Mouse (Mus musculus) megakaryocyte, embryonic 14.5 days (primary cell): ENCODE measurements around the gene Plcb2. TPM values are rescaled to one million over a fixed set of nuclear protein-coding genes. Genes with fewer than 3 reads are reported as not detected.

Experiments
- H3K27me3 ChIP-seq: replicated peaks from 2 replicates; pipeline ENCODE3; 2012; ENCODE audit warnings: inconsistent platforms
- H3K36me3 ChIP-seq: replicated peaks from 2 replicates; pipeline ENCODE3; 2012; ENCODE audit warnings: low read length, inconsistent platforms, mixed read lengths
- H3K4me1 ChIP-seq: 2 replicates; pipeline ENCODE4 v1.6.1; 2012; ENCODE audit warnings: inconsistent platforms
- H3K4me3 ChIP-seq: replicated peaks from 2 replicates; pipeline ENCODE3; 2012; ENCODE audit warnings: moderate library complexity, mild to moderate bottlenecking, inconsistent platforms
- H3K9me3 ChIP-seq: 2 replicates; pipeline ENCODE4 v1.6.1; 2012; ENCODE audit warnings: inconsistent platforms
- FLI1 ChIP-seq: IDR thresholded peaks from 2 replicates; pipeline ENCODE4 v1.6.1; 2012; ENCODE audit warnings: low read length, inconsistent platforms, mixed read lengths
- GATA1 ChIP-seq: IDR thresholded peaks from 3 replicates; pipeline ENCODE4 v1.6.1; 2012; ENCODE audit warnings: mixed read lengths, low read length, inconsistent platforms, borderline replicate concordance
- polyA plus RNA-seq: library from polyadenylated mRNA; stranded (reverse); fragments of >175 nt; gene quantifications from 2 replicates; pipeline ENCODE4 v1.2.3, GENCODE M21; 2012; ENCODE audit warnings: low replicate concordance; ENCODE audit not compliant: insufficient read depth

Gene Plcb2
- polyA plus RNA-seq, 1 experiment = 25.8 TPM

- peaks cover 89% of the 10 kb centered on the region for H3K4me1 ChIP-seq
- TF ChIP-seq GATA1 = no peak
- no peak for TF ChIP-seq FLI1
- H3K9me3 ChIP-seq = no peaks in the 10 kb centered on the region
- peaks cover 21% of the 10 kb centered on the region for H3K36me3 ChIP-seq
- H3K4me3 ChIP-seq = peak overlapping the region; percentile 95
- peaks cover 64% of the 10 kb centered on the region for H3K27me3 ChIP-seq
Measured at GRCm38 (mm10) chr2:118702883-118703761, 25.1 kb downstream of the Plcb2 start.

- peaks cover 14% of the 10 kb centered on the region for H3K36me3 ChIP-seq
- peaks cover 87% of the 10 kb centered on the region for H3K4me1 ChIP-seq
- TF ChIP-seq FLI1 = no peak
- TF ChIP-seq GATA1 = no peak
- H3K9me3 ChIP-seq = no peaks in the 10 kb centered on the region
- H3K27me3 ChIP-seq = peaks cover 70% of the 10 kb centered on the region
- peak overlapping the region; percentile 95 for H3K4me3 ChIP-seq
Measured at GRCm38 (mm10) chr2:118701971-118702882, 26.0 kb downstream of the Plcb2 start.

GRCm38 (mm10) chr2:118701161-118701560 is 27.1 kb downstream of the Plcb2 start:
- Histone ChIP-seq H3K4me1 (peaks cover 87% of the 10 kb centered on the region), H3K9me3 (no peaks in the 10 kb centered on the region), H3K36me3 (peaks cover 18% of the 10 kb centered on the region), H3K27me3 (peaks cover 78% of the 10 kb centered on the region), H3K4me3 (no peak overlapping the region)
- TF ChIP-seq GATA1 = no peak

DNA sequence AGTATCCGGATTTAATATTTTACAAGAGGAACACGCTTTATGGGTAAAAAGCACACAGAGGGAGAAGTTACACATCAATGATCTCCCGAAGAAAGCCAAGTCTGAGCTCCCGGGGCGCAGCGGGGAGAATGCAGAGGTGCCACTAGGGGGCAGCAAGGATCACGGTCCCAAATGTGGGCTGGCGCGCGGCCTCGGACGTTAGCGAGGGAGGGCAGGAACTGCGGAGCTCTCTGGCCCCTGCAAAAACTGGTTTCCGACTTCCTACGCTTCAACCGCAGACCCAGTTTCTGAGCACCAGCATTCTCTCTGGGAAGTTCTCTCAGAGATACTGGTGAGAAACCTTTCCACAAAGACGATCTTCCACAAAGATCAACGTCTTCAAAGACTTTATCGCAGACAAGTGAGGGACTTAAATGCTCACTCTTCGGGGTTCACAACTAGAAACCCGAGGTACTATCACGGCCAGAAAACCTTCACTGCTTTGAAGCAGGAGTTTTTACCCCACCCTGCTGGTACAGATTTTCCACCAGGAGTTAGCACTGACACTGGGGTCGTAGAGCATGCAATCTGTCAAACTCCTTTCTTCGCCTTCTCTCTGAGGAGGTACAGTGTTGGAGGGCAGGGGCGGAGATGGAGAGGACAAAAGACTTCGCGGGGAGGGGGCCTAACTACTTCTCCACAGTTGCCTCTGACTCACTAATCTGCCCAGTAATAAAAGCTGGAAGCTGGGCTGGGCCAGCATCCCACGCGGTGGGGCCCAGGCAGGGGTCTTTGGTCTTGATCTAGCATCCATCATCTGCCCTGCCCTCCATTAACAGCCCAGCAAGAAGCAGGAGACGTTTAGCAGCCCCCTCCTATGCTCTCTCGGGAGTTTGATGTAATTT is 27.8 kb downstream of the Plcb2 start:
- H3K4me3 ChIP-seq = peak overlapping the region; percentile 84
- H3K9me3 ChIP-seq = no peaks in the 10 kb centered on the region
- no peak for TF ChIP-seq GATA1
- no peak for TF ChIP-seq FLI1
- peaks cover 85% of the 10 kb centered on the region for H3K4me1 ChIP-seq
- H3K36me3 ChIP-seq = peaks cover 20% of the 10 kb centered on the region
- H3K27me3 ChIP-seq = peaks cover 77% of the 10 kb centered on the region

DNA sequence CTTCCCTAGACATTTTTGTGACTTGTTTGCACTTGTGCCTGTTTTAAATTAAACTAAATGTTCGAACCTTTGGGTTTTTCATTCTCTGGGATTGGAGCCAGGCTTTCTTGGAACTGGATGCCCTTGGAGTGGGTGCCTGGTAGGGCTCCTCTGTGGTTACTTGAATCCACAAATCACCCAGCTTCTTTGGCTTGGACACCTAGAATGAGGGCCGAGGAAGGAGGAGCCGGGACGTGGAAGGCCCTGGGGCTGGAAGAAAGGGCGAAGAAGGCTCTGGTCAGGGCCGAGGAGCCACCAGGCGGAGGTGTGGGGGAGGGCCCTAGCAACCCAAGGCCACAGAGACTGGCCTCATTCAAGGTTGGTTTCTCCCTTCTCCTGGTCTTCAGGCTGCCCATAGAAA is 30.3 kb downstream of the Plcb2 start:
- Histone ChIP-seq H3K4me1 (peaks cover 65% of the 10 kb centered on the region), H3K27me3 (peaks cover 73% of the 10 kb centered on the region), H3K9me3 (no peaks in the 10 kb centered on the region), H3K4me3 (no peak overlapping the region), H3K36me3 (peaks cover 41% of the 10 kb centered on the region)
- no peak for TF ChIP-seq FLI1

- Histone ChIP-seq H3K4me1 (peaks cover 60% of the 10 kb centered on the region), H3K36me3 (peaks cover 42% of the 10 kb centered on the region), H3K9me3 (no peaks in the 10 kb centered on the region), H3K27me3 (peaks cover 69% of the 10 kb centered on the region), H3K4me3 (no peak overlapping the region)
- TF ChIP-seq GATA1 = no peak
- TF ChIP-seq FLI1 = no peak
Measured at GRCm38 (mm10) chr2:118697311-118697877, 30.8 kb downstream of the Plcb2 start.

GRCm38 (mm10) chr2:118696451-118697308 is 31.6 kb downstream of the Plcb2 start:
- H3K9me3 ChIP-seq = no peaks in the 10 kb centered on the region
- peaks cover 45% of the 10 kb centered on the region for H3K36me3 ChIP-seq
- TF ChIP-seq GATA1 = no peak
- no peak for TF ChIP-seq FLI1
- H3K4me3 ChIP-seq = no peak overlapping the region
- peaks cover 53% of the 10 kb centered on the region for H3K4me1 ChIP-seq
- peaks cover 66% of the 10 kb centered on the region for H3K27me3 ChIP-seq

DNA sequence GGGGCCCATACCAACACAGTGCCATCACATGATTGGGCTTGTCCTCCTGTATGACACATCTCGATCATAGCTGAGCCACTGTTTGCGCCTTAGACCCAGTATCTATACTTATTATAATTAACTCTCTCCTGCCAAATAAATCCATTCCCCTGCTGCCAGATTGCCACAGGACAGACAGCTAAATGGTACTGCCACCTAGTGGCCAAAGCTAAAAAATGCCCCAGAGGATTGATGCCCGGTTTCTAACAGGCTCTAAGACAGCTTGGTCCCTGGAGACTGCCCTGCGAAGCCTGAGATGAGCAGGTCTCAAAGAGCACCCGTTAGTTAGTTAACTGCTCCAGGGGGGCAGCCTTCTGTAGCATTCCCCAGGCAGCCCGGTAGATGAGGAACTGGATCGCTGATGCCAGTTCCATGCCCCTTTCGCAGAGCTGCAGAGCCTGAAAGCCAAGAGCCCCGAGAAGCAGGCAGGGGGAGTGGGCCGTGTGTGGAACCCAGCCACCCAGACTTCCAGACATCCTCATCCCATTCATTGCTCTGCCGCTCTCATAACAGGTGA is 32.5 kb downstream of the Plcb2 start:
- no peak for TF ChIP-seq FLI1
- no peak for TF ChIP-seq GATA1
- peaks cover 61% of the 10 kb centered on the region for H3K27me3 ChIP-seq
- H3K9me3 ChIP-seq = no peaks in the 10 kb centered on the region
- H3K4me3 ChIP-seq = no peak overlapping the region
- peaks cover 51% of the 10 kb centered on the region for H3K36me3 ChIP-seq
- peaks cover 43% of the 10 kb centered on the region for H3K4me1 ChIP-seq
